Mouse (Mus musculus) forelimb bud, embryonic 11.5 days (tissue): ENCODE results near the gene Dnal4.
A peak's percentile ranks its signal among the peaks of the same experiment; 100 is the strongest.
"Not testable (repeated sequence)": the region's sequence is repeated elsewhere in the genome, so short reads cannot be mapped to it uniquely, and the experiment has no call there.

ENCODE experiments used
- DNase-seq: peaks from one replicate; pipeline ENCODE4 v3.0.0-alpha.2; 2012; ENCODE audit warnings: low read depth, low spot score

The Dnal4 gene

GRCm38 (mm10) chr15:79777749-79778148 lies at the start of gene Dnal4:
Gene Dnal4, minus strand, starts transcription at chr15:79777849.
- DNase-seq: no peak

GRCm38 (mm10) chr15:79827061-79827777 lies 49.6 kb upstream of the Dnal4 start:
- DNase-seq: no peak

GRCm38 (mm10) chr15:79826221-79826935 lies 48.7 kb upstream of the Dnal4 start:
- DNase-seq: no peak

GRCm38 (mm10) chr15:79825146-79825825 lies 47.6 kb upstream of the Dnal4 start:
- no peak for DNase-seq

- DNase-seq: no peak
These were observed 46.1 kb upstream of the Dnal4 start for GRCm38 (mm10) chr15:79823588-79824280.

- no peak for DNase-seq
These were observed 44.9 kb upstream of the Dnal4 start for GRCm38 (mm10) chr15:79822265-79823199.

GRCm38 (mm10) chr15:79818325-79818724 lies 40.7 kb upstream of the Dnal4 start:
- no peak for DNase-seq

- DNase-seq: no peak
These were observed 36.1 kb upstream of the Dnal4 start for GRCm38 (mm10) chr15:79813666-79814258.

GRCm38 (mm10) chr15:79812840-79813239 lies 35.2 kb upstream of the Dnal4 start:
- DNase-seq: not testable (repeated sequence)

- no peak for DNase-seq
These were observed 33.3 kb upstream of the Dnal4 start for GRCm38 (mm10) chr15:79810997-79811396.

- no peak for DNase-seq
These were observed 32.4 kb upstream of the Dnal4 start for GRCm38 (mm10) chr15:79810061-79810460.

GRCm38 (mm10) chr15:79808658-79809057 lies 31.0 kb upstream of the Dnal4 start:
- no peak for DNase-seq

GRCm38 (mm10) chr15:79808114-79808513 lies 30.5 kb upstream of the Dnal4 start:
- DNase-seq: peak; percentile 56

GRCm38 (mm10) chr15:79807050-79807449 lies 29.4 kb upstream of the Dnal4 start:
- DNase-seq: no peak

- no peak for DNase-seq
These were observed 27.6 kb upstream of the Dnal4 start for GRCm38 (mm10) chr15:79805246-79805645.

GRCm38 (mm10) chr15:79804352-79805071 lies 26.9 kb upstream of the Dnal4 start, which contains the start of gene Nptxr:
Gene Nptxr, minus strand, starts transcription at chr15:79804766.
- DNase-seq: no peak

- no peak for DNase-seq
These were observed 26.1 kb upstream of the Dnal4 start for GRCm38 (mm10) chr15:79803533-79804351.

GRCm38 (mm10) chr15:79802304-79802703 lies 24.7 kb upstream of the Dnal4 start:
- no peak for DNase-seq

- no peak for DNase-seq
These were observed 24.0 kb upstream of the Dnal4 start for GRCm38 (mm10) chr15:79801646-79802045.
